Mouse (Mus musculus): ENCODE measurements around the gene Enthd1. TPM values are rescaled to one million over a fixed set of nuclear protein-coding genes. Genes with fewer than 3 reads are reported as not detected.

Gene Enthd1
- polyA plus RNA-seq, 1 experiment from 2014 or later, result not detected

DNA sequence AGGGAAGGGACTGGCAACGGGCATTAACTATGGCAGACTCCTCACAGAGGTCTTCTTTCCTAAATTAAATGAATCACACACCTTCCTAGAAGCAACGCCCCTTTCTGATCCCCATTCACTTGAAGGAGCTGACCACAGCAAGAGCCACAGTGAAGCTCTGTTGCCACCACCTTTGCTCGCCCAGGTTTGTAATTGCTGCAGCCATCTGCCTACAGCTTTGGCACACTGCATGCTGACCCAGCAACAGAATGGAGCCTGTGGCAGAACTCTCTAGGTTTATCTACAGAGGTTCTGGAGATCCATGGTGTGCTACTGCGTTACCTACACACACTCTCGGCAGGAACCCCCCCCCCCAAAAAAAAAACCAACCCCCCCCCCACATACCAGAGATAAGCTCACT lies 74.8 kb downstream of the Enthd1 start:
- 96% methylated on average over 5 of the region's 5 CpGs for WGBS

DNA sequence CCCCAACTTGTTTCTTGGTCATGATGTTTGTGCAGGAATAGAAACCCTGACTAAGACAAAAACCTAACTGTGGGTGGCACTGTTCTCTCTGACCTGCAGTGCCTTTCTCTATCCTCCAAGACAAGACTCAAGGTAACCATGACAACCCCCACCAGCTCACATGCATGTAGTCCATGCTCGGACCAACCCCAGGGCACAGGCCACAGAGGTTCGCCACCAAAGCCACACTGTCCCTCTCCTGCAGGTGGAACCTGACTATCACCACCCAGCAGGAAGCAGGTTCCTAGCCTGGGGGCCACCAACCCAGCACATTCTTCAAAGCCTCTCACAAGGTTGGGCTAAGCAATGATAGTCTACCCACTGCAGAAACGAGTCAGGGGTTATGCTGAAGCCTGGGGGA lies 76.3 kb downstream of the Enthd1 start:
- Histone ChIP-seq H3K4me3 (no peak overlapping the region), H3K27ac (no peak overlapping the region), H3K4me2 (no peak overlapping the region), H3K36me3 (replicated peaks) (no peaks in the 10 kb centered on the region), H3K27me3 (replicated peaks) (no peaks in the 10 kb centered on the region), H3K9ac (no peak overlapping the region), H3K9me3 (no peaks in the 10 kb centered on the region), H3K4me1 (peaks cover 13% of the 10 kb centered on the region; the same call in 1 of the 2 replicates)
- no peak for ATAC-seq (replicated peaks)
- 28% methylated on average over 3 of the region's 3 CpGs for WGBS

More for the DNA sequence above, 74.8 kb downstream of the Enthd1 start:
- no peak overlapping the region for H3K4me2 ChIP-seq
- no peaks in the 10 kb centered on the region for H3K36me3 ChIP-seq (replicated peaks)
- H3K9me3 ChIP-seq, result no peaks in the 10 kb centered on the region
- peaks cover 8% of the 10 kb centered on the region; the same call in 1 of the 2 replicates for H3K4me1 ChIP-seq
- no peak overlapping the region for H3K9ac ChIP-seq
- ATAC-seq (replicated peaks), result no peak
- no peak overlapping the region for H3K4me3 ChIP-seq
- H3K27ac ChIP-seq, result no peak overlapping the region
- H3K27me3 ChIP-seq (replicated peaks), result no peaks in the 10 kb centered on the region

DNA sequence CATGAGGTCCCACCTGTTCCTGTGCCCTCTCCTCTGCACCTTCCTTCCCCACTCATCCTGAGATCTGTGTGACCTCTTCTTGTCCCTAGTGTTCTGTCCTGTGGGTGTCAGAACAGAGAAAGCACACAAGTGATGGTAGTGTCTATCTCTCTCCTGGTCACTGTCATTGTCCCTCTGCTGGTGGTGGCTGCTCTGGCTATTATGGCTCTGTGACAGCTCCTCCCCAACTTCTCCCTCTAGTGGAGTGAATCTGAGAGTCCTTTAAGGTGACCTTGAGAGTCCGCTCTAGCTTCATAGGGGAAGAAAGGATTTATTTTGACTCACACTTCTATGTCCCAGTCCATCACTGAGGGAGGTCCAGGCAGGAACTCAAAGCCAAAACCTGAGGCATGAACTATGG lies 79.4 kb downstream of the Enthd1 start:
- no peak overlapping the region for H3K4me2 ChIP-seq
- H3K4me3 ChIP-seq, result no peak overlapping the region
- no peaks in the 10 kb centered on the region for H3K9me3 ChIP-seq
- WGBS, result 85% methylated on average over 1 of the region's 1 CpGs
- no peaks in the 10 kb centered on the region for H3K27me3 ChIP-seq (replicated peaks)
- H3K4me1 ChIP-seq, result peaks cover 26% of the 10 kb centered on the region
- no peak for ATAC-seq (replicated peaks)
- H3K27ac ChIP-seq, result no peak overlapping the region
- no peaks in the 10 kb centered on the region for H3K36me3 ChIP-seq (replicated peaks)
- H3K9ac ChIP-seq, result no peak overlapping the region

DNA sequence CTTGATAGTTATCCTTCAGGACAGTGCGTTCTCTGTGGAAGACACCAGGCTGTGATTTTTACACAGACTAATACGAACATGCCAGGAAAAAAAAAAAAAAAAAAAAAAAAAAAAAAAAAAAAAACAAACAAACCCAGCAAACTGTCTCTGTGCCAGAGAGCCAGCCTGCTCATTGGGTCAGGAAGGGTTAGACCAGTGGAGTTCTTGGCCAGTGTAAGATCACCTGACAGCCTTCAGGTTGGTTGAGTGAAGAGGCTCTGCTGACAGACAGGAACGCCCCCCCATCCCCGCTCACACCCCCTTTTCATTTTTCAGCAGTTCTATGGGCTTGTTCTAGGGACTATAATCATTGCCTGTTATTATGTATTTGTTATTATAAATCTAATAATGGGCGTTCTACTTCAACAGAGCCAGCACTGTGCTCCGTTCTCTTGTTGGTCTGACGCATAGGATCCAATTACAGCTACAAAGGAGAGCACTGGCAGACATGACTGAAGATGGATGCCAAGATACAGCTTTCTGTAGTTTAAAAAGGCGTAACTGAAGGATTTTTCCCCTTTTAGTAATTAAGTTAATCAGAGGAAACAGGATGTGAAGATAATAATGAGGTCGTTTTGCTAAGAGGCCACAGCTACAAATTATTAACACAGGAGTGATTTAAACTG lies 81.8 kb downstream of the Enthd1 start:
- H3K4me3 ChIP-seq, result no peak overlapping the region
- H3K36me3 ChIP-seq (replicated peaks), result no peaks in the 10 kb centered on the region
- H3K4me2 ChIP-seq, result no peak overlapping the region
- whole genome bisulfite sequencing, result 59% methylated on average over 9 of the region's 9 CpGs
- peaks cover 26% of the 10 kb centered on the region for H3K4me1 ChIP-seq
- no peaks in the 10 kb centered on the region for H3K9me3 ChIP-seq
- no peak overlapping the region for H3K9ac ChIP-seq
- no peak overlapping the region for H3K27ac ChIP-seq
- H3K27me3 ChIP-seq (replicated peaks), result no peaks in the 10 kb centered on the region
- no peak for ATAC-seq (replicated peaks)

DNA sequence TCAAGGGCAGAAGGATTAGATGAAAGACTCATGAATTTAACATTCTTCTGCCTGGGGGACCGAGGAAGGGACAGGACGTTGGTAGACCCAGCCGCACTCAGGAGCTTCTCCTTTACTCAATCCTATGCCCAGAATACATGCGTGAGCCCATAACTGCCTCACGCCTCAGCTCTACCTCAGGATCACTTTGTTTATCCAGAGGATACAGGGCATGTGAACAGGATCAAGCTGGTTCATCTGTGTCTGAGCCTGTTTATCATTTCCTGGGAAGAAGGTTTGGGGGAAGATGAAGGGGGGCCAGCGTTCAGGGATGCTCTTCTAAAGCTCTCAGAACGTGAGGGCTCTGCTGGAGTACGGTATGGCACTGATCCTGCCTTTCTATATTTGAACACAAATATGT lies 82.6 kb downstream of the Enthd1 start:
- no peak overlapping the region for H3K27ac ChIP-seq
- no peak for ATAC-seq (replicated peaks)

DNA sequence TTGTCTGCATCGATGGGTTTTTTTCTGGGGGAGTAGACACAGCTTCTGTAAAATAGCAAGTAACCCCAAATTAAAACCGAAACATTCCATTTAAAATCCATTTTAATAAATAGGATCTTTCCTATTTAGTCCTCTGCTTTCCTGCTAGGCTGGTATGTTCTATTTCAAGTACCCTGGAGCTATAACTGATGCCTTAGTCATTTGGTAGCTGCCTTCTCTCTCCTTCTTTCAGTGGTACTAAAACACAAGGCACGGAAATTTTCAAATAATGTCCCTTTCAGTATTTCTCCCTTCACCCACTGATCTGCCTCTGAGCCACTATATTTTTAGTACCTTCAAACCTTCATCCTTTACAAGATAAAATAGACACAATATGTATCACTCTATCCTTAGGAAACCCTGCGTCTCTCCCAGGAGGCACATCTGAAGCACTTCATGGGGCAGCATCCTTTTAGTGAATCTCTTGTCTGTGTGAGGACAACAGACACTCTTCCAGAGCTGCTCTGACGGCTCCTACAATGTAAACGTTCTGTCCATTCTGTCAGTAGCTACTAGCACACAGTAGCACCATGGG lies 90.4 kb downstream of the Enthd1 start:
- H3K27ac ChIP-seq, result no peak overlapping the region
- 81% methylated on average over 6 of the region's 6 CpGs for whole genome bisulfite sequencing

More for the DNA sequence above, 82.6 kb downstream of the Enthd1 start:
- no peak overlapping the region for H3K4me2 ChIP-seq
- no peaks in the 10 kb centered on the region for H3K27me3 ChIP-seq (replicated peaks)
- no peak overlapping the region for H3K9ac ChIP-seq
- no peak overlapping the region for H3K4me3 ChIP-seq
- WGBS, result 34% methylated on average over 8 of the region's 8 CpGs
- H3K36me3 ChIP-seq (replicated peaks), result no peaks in the 10 kb centered on the region
- H3K9me3 ChIP-seq, result no peaks in the 10 kb centered on the region
- H3K4me1 ChIP-seq, result peaks cover 26% of the 10 kb centered on the region

DNA sequence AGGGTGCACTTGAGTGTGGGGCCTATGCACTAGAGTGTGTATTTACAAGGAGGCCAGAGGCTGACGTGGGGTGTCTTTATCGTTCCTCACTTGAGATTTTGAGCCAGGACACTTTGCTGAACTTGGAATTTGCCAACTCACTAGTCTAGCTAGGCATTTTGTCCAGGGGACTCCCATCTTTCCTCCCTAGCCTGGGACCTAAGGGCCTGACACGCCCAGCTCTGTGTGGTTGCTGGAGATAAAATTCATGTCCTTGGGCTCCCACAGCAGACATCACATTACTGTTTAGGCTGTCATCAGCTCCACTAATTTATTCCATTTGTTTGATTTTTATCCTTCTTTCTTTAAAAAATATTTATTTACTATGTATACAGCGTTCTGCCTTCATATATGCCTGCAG lies 97.1 kb downstream of the Enthd1 start:
- Histone ChIP-seq H3K4me1 (no peaks in the 10 kb centered on the region), H3K9me3 (no peaks in the 10 kb centered on the region), H3K27me3 (replicated peaks) (no peaks in the 10 kb centered on the region), H3K36me3 (replicated peaks) (no peaks in the 10 kb centered on the region), H3K27ac (no peak overlapping the region), H3K4me3 (no peak overlapping the region), H3K4me2 (no peak overlapping the region), H3K9ac (no peak overlapping the region)
- no peak for ATAC-seq (replicated peaks)
- 88% methylated on average over 4 of the region's 4 CpGs for WGBS

More for the DNA sequence above, 90.4 kb downstream of the Enthd1 start:
- Histone ChIP-seq H3K36me3 (replicated peaks) (no peaks in the 10 kb centered on the region), H3K4me2 (no peak overlapping the region), H3K9me3 (no peaks in the 10 kb centered on the region), H3K4me3 (no peak overlapping the region), H3K4me1 (no peaks in the 10 kb centered on the region), H3K9ac (no peak overlapping the region), H3K27me3 (replicated peaks) (no peaks in the 10 kb centered on the region)
- ATAC-seq (replicated peaks), result no peak

DNA sequence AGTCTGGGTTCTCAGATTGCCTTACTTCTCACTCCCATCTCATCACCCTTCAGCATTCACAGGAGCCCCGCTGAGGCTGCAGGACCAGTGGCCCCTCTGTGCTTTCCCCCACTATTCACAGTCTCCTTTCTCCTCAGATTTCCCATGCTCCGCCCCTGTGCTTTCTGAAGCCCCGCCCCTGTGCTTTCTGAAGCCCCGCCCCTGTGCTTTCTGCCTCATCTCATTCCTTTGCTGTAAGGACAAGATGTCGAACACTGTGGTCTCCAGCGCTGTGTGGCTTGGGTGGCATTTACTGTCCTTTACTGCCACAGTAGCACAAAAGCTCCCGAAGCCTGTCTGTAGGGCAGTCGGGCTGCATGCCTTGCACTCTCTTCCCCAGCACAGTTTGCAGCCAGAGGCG lies 102.8 kb downstream of the Enthd1 start:
- H3K36me3 ChIP-seq (replicated peaks), result no peaks in the 10 kb centered on the region
- H3K9me3 ChIP-seq, result no peaks in the 10 kb centered on the region
- no peak overlapping the region for H3K27ac ChIP-seq
- H3K9ac ChIP-seq, result no peak overlapping the region
- ATAC-seq (replicated peaks), result no peak
- H3K4me3 ChIP-seq, result no peak overlapping the region
- peaks cover 17% of the 10 kb centered on the region for H3K4me1 ChIP-seq
- no peaks in the 10 kb centered on the region for H3K27me3 ChIP-seq (replicated peaks)
- H3K4me2 ChIP-seq, result 0 out of 2 replicates have a peak overlapping the region, but pooled peaks have one; percentile 23
- 5% methylated on average over 9 of the region's 9 CpGs for WGBS

DNA sequence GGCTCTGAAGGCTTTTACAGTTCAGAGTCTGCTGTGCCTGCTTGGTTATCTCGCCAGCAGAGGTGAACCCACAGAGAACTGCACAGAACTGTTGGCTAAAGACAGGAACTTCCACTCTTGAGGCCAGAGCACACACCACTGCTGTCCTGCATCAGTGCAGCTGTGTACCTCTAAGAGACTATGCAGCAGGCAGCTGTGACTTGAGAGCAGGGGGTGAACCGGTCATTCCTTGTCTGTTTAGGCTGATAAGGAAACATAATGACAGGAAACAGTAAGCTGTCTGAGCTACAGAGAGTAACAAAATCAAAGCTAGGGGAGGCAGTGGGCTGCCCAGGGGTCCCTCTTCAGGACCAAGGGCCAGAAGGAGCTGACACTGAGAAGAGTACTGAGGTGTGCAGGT lies 103.5 kb downstream of the Enthd1 start:
- H3K9ac ChIP-seq, result no peak overlapping the region
- peaks cover 17% of the 10 kb centered on the region for H3K4me1 ChIP-seq
- WGBS, result 64% methylated on average over 2 of the region's 2 CpGs
- ATAC-seq (replicated peaks), result no peak
- H3K27ac ChIP-seq, result no peak overlapping the region
- H3K27me3 ChIP-seq (replicated peaks), result no peaks in the 10 kb centered on the region
- no peaks in the 10 kb centered on the region for H3K9me3 ChIP-seq
- no peaks in the 10 kb centered on the region for H3K36me3 ChIP-seq (replicated peaks)
- no peak overlapping the region for H3K4me2 ChIP-seq
- no peak overlapping the region for H3K4me3 ChIP-seq

DNA sequence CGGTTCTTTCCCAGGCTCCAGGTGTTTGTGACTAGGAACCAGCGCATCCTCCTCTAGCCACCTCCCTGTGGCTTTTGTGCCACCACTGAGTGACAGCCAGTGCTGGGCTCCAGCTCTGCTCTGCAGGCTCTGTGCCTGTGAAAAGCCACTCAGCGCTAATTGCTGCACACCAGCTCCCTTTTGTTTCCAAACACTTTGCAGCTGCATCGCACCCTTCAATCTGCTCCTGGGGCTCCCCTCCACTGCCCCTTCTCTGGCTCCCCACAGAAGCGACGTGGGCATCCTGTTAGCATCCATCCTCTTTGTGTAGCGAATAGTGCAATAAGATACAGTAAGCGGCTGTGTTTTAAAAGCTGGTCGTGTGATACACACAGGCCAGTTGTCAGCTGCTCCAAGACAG lies 104.9 kb downstream of the Enthd1 start:
- no peaks in the 10 kb centered on the region for H3K27me3 ChIP-seq (replicated peaks)
- H3K4me2 ChIP-seq, result no peak overlapping the region
- H3K9me3 ChIP-seq, result no peaks in the 10 kb centered on the region
- no peak overlapping the region for H3K9ac ChIP-seq
- 29% methylated on average over 9 of the region's 9 CpGs for WGBS
- peaks cover 17% of the 10 kb centered on the region for H3K4me1 ChIP-seq
- ATAC-seq (replicated peaks), result no peak
- H3K27ac ChIP-seq, result peak overlapping the region; percentile 42
- no peaks in the 10 kb centered on the region for H3K36me3 ChIP-seq (replicated peaks)
- no peak overlapping the region for H3K4me3 ChIP-seq

DNA sequence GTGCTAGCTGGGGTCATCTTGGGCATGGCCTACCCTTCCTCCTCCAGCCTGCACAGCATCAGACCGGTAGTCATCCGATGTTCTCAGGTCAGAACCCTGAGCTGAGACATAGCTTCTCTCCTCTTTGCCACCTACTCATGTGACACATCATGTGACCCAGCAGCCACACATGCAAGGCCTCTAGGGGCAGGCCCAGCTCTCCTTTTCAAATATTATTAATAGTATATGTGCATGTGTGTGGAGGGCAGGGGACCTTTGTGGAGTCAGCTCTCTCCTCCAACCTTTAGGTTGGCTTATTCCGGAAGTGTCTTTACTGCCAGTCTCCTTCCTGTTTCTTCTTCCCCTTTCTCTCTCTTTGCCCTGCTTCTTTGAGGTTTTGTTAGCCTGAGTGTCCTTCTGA lies 107.0 kb downstream of the Enthd1 start:
- H3K36me3 ChIP-seq (replicated peaks), result no peaks in the 10 kb centered on the region
- no peak overlapping the region for H3K4me3 ChIP-seq
- WGBS, result 87% methylated on average over 3 of the region's 3 CpGs
- no peak for ATAC-seq (replicated peaks)
- no peaks in the 10 kb centered on the region for H3K9me3 ChIP-seq
- no peak overlapping the region for H3K9ac ChIP-seq
- H3K4me1 ChIP-seq, result peaks cover 20% of the 10 kb centered on the region
- H3K4me2 ChIP-seq, result no peak overlapping the region
- H3K27me3 ChIP-seq (replicated peaks), result no peaks in the 10 kb centered on the region
- no peak overlapping the region for H3K27ac ChIP-seq

DNA sequence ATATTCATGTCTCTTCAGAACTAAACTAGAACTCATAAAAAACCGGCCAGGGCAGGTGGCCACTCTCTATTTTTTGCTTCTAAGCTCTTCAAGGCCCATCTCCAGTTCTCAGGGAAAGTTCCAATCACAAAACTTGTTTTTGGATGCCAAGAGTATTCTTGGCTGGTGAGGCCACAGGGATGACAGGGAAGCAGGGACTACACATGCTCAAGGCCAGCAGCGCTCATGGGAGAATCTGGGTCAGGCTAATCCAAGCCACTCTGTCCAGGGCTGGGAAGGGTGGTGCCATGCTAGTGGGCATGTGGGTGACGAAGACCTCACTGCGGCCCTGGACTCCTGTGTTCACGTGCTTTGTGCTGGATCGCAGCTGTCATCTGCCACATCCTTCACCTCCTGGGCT lies 110.5 kb downstream of the Enthd1 start:
- H3K27ac ChIP-seq, result no peak overlapping the region
- WGBS, result 73% methylated on average over 6 of the region's 6 CpGs
- H3K4me1 ChIP-seq, result peaks cover 11% of the 10 kb centered on the region; the same call in 1 of the 2 replicates
- no peak overlapping the region for H3K4me2 ChIP-seq
- no peaks in the 10 kb centered on the region for H3K9me3 ChIP-seq
- no peaks in the 10 kb centered on the region for H3K36me3 ChIP-seq (replicated peaks)
- no peak overlapping the region for H3K9ac ChIP-seq
- H3K27me3 ChIP-seq (replicated peaks), result no peaks in the 10 kb centered on the region
- no peak overlapping the region for H3K4me3 ChIP-seq
- no peak for ATAC-seq (replicated peaks)

DNA sequence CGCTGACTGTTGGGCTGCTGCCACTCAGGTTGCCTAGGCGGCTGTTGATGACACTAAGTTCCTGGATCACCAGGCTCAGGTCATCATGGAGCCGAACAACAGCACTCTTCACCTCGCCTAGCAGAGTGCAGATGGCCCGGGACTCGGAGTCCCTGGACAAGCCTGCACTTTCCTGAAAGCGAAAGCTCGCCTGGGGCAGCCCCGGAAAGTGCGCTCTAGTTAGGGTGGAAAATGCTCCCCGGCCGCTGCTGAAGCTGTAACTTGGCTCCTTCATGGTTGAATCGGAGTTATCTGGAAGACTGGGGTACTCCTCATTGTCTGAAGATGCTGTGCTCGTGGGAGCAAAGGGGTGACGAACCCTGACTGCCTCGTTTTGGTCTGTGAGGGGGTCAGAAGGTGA lies 112.5 kb downstream of the Enthd1 start:
- Histone ChIP-seq H3K27ac (no peak overlapping the region), H3K4me2 (no peak overlapping the region), H3K9ac (no peak overlapping the region), H3K27me3 (replicated peaks) (no peaks in the 10 kb centered on the region), H3K36me3 (replicated peaks) (no peaks in the 10 kb centered on the region), H3K4me3 (no peak overlapping the region), H3K4me1 (peaks cover 11% of the 10 kb centered on the region; the same call in 1 of the 2 replicates), H3K9me3 (no peaks in the 10 kb centered on the region)
- 38% methylated on average over 16 of the region's 16 CpGs for WGBS
- ATAC-seq (replicated peaks), result no peak
